In genomic region chr17:14675517-14675916, GRCm38 (mm10) we compare ENCODE assay signal across 28 mouse cellular contexts. TPM values are rescaled to one million over a fixed set of nuclear protein-coding genes. Genes with fewer than 3 reads are reported as not detected.
"Had no signal": no experiment of that assay in that cellular context is flagged by ENCODE, and none has a peak within 500 bp of the region (broad histone marks: within the 10 kb centered on the region; RNA-seq: fewer than 3 reads in every experiment).

No protein-coding gene starts in this region.

- ATAC-seq: forebrain, embryonic 13.5 days; forebrain, embryonic 14.5 days; forebrain, embryonic 15.5 days; forebrain, embryonic 16.5 days; forebrain, postnatal 0 days had no signal

- DNase-seq: cerebellum, adult 2 months; cerebellum, adult 8-10 months; cerebellum, adult 9-10 months; cerebellum, adult 9-11 months; cerebellum, postnatal 10 days; cerebellum, postnatal 14 days; cerebellum, postnatal 25 days; cerebellum, postnatal 36 days; embryo, embryonic 11 days; forebrain, postnatal 0 days; gastrocnemius, adult 2 months; gastrocnemius, postnatal 10 days; gastrocnemius, postnatal 14 days; gastrocnemius, postnatal 25 days; gastrocnemius, postnatal 36 days; heart, adult 11 months; heart, adult 18-20 months; heart, adult 2 months had no signal

- H3K4me1 ChIP-seq: embryonic facial prominence, embryonic 12.5 days; forebrain, embryonic 12.5 days; forebrain, embryonic 13.5 days; forebrain, embryonic 15.5 days; heart, embryonic 10.5 days had no signal

- H3K4me3 ChIP-seq: embryonic facial prominence, embryonic 12.5 days; erythroblast, embryonic 14.5 days; forebrain, embryonic 10.5 days; forebrain, embryonic 12.5 days; forebrain, embryonic 13.5 days; forebrain, embryonic 15.5 days; gastrocnemius, adult 2 months; heart, adult 2 months; heart, embryonic 10.5 days had no signal

- H3K9ac ChIP-seq: embryonic facial prominence, embryonic 12.5 days; forebrain, embryonic 12.5 days; forebrain, embryonic 13.5 days; forebrain, embryonic 15.5 days; forebrain, postnatal 0 days had no signal

- H3K27me3 ChIP-seq: embryonic facial prominence, embryonic 12.5 days; forebrain, embryonic 12.5 days; forebrain, embryonic 13.5 days; forebrain, embryonic 15.5 days had no signal

- H3K4me2 ChIP-seq: embryonic facial prominence, embryonic 12.5 days; forebrain, embryonic 12.5 days; forebrain, embryonic 13.5 days; forebrain, embryonic 15.5 days had no signal

- H3K9me3 ChIP-seq: embryonic facial prominence, embryonic 12.5 days; forebrain, embryonic 10.5 days; forebrain, embryonic 12.5 days; forebrain, embryonic 13.5 days; forebrain, embryonic 15.5 days; heart, embryonic 10.5 days had no signal

- H3K27ac ChIP-seq: embryonic facial prominence, embryonic 12.5 days; forebrain, embryonic 10.5 days; forebrain, embryonic 12.5 days; forebrain, embryonic 13.5 days; forebrain, embryonic 15.5 days; gastrocnemius, adult 2 months; heart, adult 2 months; heart, embryonic 10.5 days had no signal

- H3K36me3 ChIP-seq: forebrain, embryonic 10.5 days; forebrain, embryonic 12.5 days; forebrain, embryonic 15.5 days; heart, embryonic 10.5 days had no signal

RNA-seq across cellular contexts. Expression of gene Thbs2, which starts 18.5 kb away (rescaled TPM):
- total RNA-seq: granulocyte monocyte progenitor cell, adult 5-6 weeks had no signal
- polyA plus RNA-seq: erythroblast, embryonic 14.5 days had no signal
